Mouse (Mus musculus): ENCODE measurements around the gene Kif3c. TPM values are rescaled to one million over a fixed set of nuclear protein-coding genes. Genes with fewer than 3 reads are reported as not detected.

Gene Kif3c
- polyA plus RNA-seq, 1 experiment = 15.1 TPM

- Histone ChIP-seq H3K9ac (ENCODE audit: low read depth, poor library complexity, severe bottlenecking) (no peak overlapping the region), H3K27me3 (ENCODE audit: control insufficient read depth, insufficient read depth, low read length, poor library complexity, severe bottlenecking) (no peaks in the 10 kb centered on the region), H3K27ac (ENCODE audit: insufficient read depth, low read length) (no peak overlapping the region), H3K4me3 (ENCODE audit: low read depth, low read length) (no peak overlapping the region), H3K4me1 (ENCODE audit: control insufficient read depth, insufficient read depth, low read length) (no peaks in the 10 kb centered on the region), H3K36me3 (ENCODE audit: control insufficient read depth, insufficient read depth, low read length, poor library complexity, severe bottlenecking) (no peaks in the 10 kb centered on the region), H3K9me3 (replicated peaks; ENCODE audit: control insufficient read depth, insufficient read depth, low read length, poor library complexity, severe bottlenecking) (no peaks in the 10 kb centered on the region)
- no peak for TF ChIP-seq POLR2A (IDR thresholded peaks at IDR 0.05; ENCODE audit: insufficient read depth, low read length)
- TF ChIP-seq EP300 (IDR thresholded peaks at IDR 0.05; ENCODE audit: insufficient read depth, low read depth, low read length) = no peak
- TF ChIP-seq CTCF (IDR thresholded peaks at IDR 0.05; ENCODE audit: low read depth, low read length) = no peak
Measured at GRCm38 (mm10) chr12:3350136-3350535, 14.8 kb upstream of the Kif3c start.

DNA sequence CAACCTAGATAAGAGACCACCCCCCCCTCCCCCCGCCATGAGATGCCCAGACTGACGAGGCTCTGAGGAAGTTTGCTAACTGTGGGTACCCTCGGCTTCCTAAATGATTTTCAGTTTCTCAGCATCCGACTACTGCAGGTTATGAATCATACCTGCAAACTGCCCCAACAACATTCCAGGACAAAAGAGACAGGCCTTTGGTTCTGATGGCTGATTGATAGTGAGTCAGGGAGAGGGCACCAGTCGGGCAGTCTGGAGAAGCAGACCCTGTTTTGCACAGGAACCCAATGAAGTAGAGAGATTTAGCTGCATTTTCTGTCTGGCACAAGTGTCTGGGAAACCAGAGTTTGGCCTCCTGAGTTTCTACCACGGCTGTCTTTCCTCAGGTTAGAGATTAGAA is 12.7 kb upstream of the Kif3c start:
- H3K4me1 ChIP-seq (ENCODE audit: control insufficient read depth, insufficient read depth, low read length) = no peaks in the 10 kb centered on the region
- no peak overlapping the region for H3K9ac ChIP-seq (ENCODE audit: low read depth, poor library complexity, severe bottlenecking)
- H3K4me3 ChIP-seq (ENCODE audit: low read depth, low read length) = no peak overlapping the region
- no peak overlapping the region for H3K27ac ChIP-seq (ENCODE audit: insufficient read depth, low read length)
- TF ChIP-seq POLR2A (IDR thresholded peaks at IDR 0.05; ENCODE audit: insufficient read depth, low read length) = no peak
- no peak for TF ChIP-seq CTCF (IDR thresholded peaks at IDR 0.05; ENCODE audit: low read depth, low read length)
- TF ChIP-seq EP300 (IDR thresholded peaks at IDR 0.05; ENCODE audit: insufficient read depth, low read depth, low read length) = no peak
- H3K27me3 ChIP-seq (ENCODE audit: control insufficient read depth, insufficient read depth, low read length, poor library complexity, severe bottlenecking) = no peaks in the 10 kb centered on the region
- H3K36me3 ChIP-seq (ENCODE audit: control insufficient read depth, insufficient read depth, low read length, poor library complexity, severe bottlenecking) = no peaks in the 10 kb centered on the region
- H3K9me3 ChIP-seq (replicated peaks; ENCODE audit: control insufficient read depth, insufficient read depth, low read length, poor library complexity, severe bottlenecking) = no peaks in the 10 kb centered on the region

- H3K9ac ChIP-seq (ENCODE audit: low read depth, poor library complexity, severe bottlenecking) = no peak overlapping the region
- TF ChIP-seq POLR2A (IDR thresholded peaks at IDR 0.05; ENCODE audit: insufficient read depth, low read length) (no peak), EP300 (IDR thresholded peaks at IDR 0.05; ENCODE audit: insufficient read depth, low read depth, low read length) (no peak), CTCF (IDR thresholded peaks at IDR 0.05; ENCODE audit: low read depth, low read length) (no peak)
- no peaks in the 10 kb centered on the region for H3K9me3 ChIP-seq (replicated peaks; ENCODE audit: control insufficient read depth, insufficient read depth, low read length, poor library complexity, severe bottlenecking)
- H3K36me3 ChIP-seq (ENCODE audit: control insufficient read depth, insufficient read depth, low read length, poor library complexity, severe bottlenecking) = no peaks in the 10 kb centered on the region
- no peak overlapping the region for H3K27ac ChIP-seq (ENCODE audit: insufficient read depth, low read length)
- H3K4me1 ChIP-seq (ENCODE audit: control insufficient read depth, insufficient read depth, low read length) = no peaks in the 10 kb centered on the region
- H3K4me3 ChIP-seq (ENCODE audit: low read depth, low read length) = no peak overlapping the region
- no peaks in the 10 kb centered on the region for H3K27me3 ChIP-seq (ENCODE audit: control insufficient read depth, insufficient read depth, low read length, poor library complexity, severe bottlenecking)
Measured at GRCm38 (mm10) chr12:3355068-3355467, 9.9 kb upstream of the Kif3c start.

DNA sequence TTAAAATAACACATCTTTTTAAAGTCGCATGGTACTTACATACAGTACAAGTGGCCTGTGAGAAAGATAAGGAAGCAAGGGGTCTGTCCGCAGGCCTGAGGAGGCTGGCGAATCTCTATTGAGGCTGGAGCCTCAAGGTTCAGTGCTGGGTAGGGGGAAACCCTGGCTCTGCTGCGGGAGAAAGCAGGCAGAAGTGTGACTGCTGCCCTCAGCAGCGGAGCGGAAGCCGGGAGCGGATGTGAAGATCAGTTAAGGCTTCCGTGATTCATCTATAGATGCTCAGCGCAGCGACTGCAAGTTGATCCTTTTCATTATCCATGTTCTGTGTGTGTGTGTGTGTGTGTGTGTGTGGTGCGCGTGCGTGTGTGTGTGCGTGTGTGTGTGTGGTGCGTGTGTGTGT is 8.1 kb upstream of the Kif3c start:
- TF ChIP-seq POLR2A (IDR thresholded peaks at IDR 0.05; ENCODE audit: insufficient read depth, low read length) (no peak), CTCF (IDR thresholded peaks at IDR 0.05; ENCODE audit: low read depth, low read length) (no peak), EP300 (IDR thresholded peaks at IDR 0.05; ENCODE audit: insufficient read depth, low read depth, low read length) (no peak)
- no peaks in the 10 kb centered on the region for H3K9me3 ChIP-seq (replicated peaks; ENCODE audit: control insufficient read depth, insufficient read depth, low read length, poor library complexity, severe bottlenecking)
- peak overlapping the region; percentile 6 for H3K9ac ChIP-seq (ENCODE audit: low read depth, poor library complexity, severe bottlenecking)
- H3K4me1 ChIP-seq (ENCODE audit: control insufficient read depth, insufficient read depth, low read length) = no peaks in the 10 kb centered on the region
- H3K36me3 ChIP-seq (ENCODE audit: control insufficient read depth, insufficient read depth, low read length, poor library complexity, severe bottlenecking) = no peaks in the 10 kb centered on the region
- peak overlapping the region; percentile 82 for H3K4me3 ChIP-seq (ENCODE audit: low read depth, low read length)
- no peak overlapping the region for H3K27ac ChIP-seq (ENCODE audit: insufficient read depth, low read length)
- no peaks in the 10 kb centered on the region for H3K27me3 ChIP-seq (ENCODE audit: control insufficient read depth, insufficient read depth, low read length, poor library complexity, severe bottlenecking)

DNA sequence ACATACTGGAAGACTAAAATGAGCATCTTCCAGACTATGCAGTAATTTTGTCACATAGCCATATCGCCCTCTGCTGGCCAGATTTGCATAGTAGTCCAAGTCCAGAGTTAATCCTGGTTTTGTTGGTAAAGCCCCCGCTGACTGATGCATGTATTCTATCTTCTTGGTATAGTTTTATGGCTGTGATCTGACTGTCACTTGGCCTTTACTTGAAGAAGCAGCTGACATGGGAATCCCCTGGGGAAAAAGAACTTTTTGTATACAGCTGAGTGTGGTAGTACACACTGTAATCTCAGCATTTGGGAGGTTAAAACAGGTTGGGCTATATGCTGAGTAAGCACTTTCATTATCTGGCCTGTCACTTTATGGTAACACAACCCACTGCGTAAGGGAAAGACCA is 5.6 kb upstream of the Kif3c start:
- H3K27ac ChIP-seq (ENCODE audit: insufficient read depth, low read length) = no peak overlapping the region

GRCm38 (mm10) chr12:3360043-3360442 is 4.9 kb upstream of the Kif3c start:
- Histone ChIP-seq H3K27ac (ENCODE audit: insufficient read depth, low read length) (no peak overlapping the region), H3K4me1 (ENCODE audit: control insufficient read depth, insufficient read depth, low read length) (peaks cover 1% of the 10 kb centered on the region), H3K27me3 (ENCODE audit: control insufficient read depth, insufficient read depth, low read length, poor library complexity, severe bottlenecking) (no peaks in the 10 kb centered on the region), H3K4me3 (ENCODE audit: low read depth, low read length) (no peak overlapping the region), H3K36me3 (ENCODE audit: control insufficient read depth, insufficient read depth, low read length, poor library complexity, severe bottlenecking) (no peaks in the 10 kb centered on the region), H3K9ac (ENCODE audit: low read depth, poor library complexity, severe bottlenecking) (no peak overlapping the region), H3K9me3 (replicated peaks; ENCODE audit: control insufficient read depth, insufficient read depth, low read length, poor library complexity, severe bottlenecking) (no peaks in the 10 kb centered on the region)
- no peak for TF ChIP-seq POLR2A (IDR thresholded peaks at IDR 0.05; ENCODE audit: insufficient read depth, low read length)
- TF ChIP-seq CTCF (IDR thresholded peaks at IDR 0.05; ENCODE audit: low read depth, low read length) = no peak
- no peak for TF ChIP-seq EP300 (IDR thresholded peaks at IDR 0.05; ENCODE audit: insufficient read depth, low read depth, low read length)

More for the DNA sequence above, 5.6 kb upstream of the Kif3c start:
- TF ChIP-seq EP300 (IDR thresholded peaks at IDR 0.05; ENCODE audit: insufficient read depth, low read depth, low read length) (no peak), POLR2A (IDR thresholded peaks at IDR 0.05; ENCODE audit: insufficient read depth, low read length) (no peak), CTCF (IDR thresholded peaks at IDR 0.05; ENCODE audit: low read depth, low read length) (no peak)
- no peak overlapping the region for H3K9ac ChIP-seq (ENCODE audit: low read depth, poor library complexity, severe bottlenecking)
- no peak overlapping the region for H3K4me3 ChIP-seq (ENCODE audit: low read depth, low read length)
- H3K36me3 ChIP-seq (ENCODE audit: control insufficient read depth, insufficient read depth, low read length, poor library complexity, severe bottlenecking) = no peaks in the 10 kb centered on the region
- no peaks in the 10 kb centered on the region for H3K4me1 ChIP-seq (ENCODE audit: control insufficient read depth, insufficient read depth, low read length)
- H3K27me3 ChIP-seq (ENCODE audit: control insufficient read depth, insufficient read depth, low read length, poor library complexity, severe bottlenecking) = no peaks in the 10 kb centered on the region
- H3K9me3 ChIP-seq (replicated peaks; ENCODE audit: control insufficient read depth, insufficient read depth, low read length, poor library complexity, severe bottlenecking) = no peaks in the 10 kb centered on the region

Measured in ES-Bruce4 (cell line).